Mouse (Mus musculus): Measurements from ENCODE around the gene Sowahc.

Gene Sowahc

GRCm38 (mm10) chr10:59266097-59266496, 44.3 kb downstream of the Sowahc start:
- Histone ChIP-seq H3K36me3 (ENCODE audit: control insufficient read depth, insufficient read depth, low read length, poor library complexity, severe bottlenecking) (no peaks in the 10 kb centered on the region), H3K27me3 (ENCODE audit: control insufficient read depth, insufficient read depth, low read length, poor library complexity, severe bottlenecking) (no peaks in the 10 kb centered on the region)
- no peak for DNase-seq (ENCODE audit: low read depth, low spot score)

- no peak for DNase-seq (ENCODE audit: low read depth, low spot score)
These were observed 45.5 kb downstream of the Sowahc start for GRCm38 (mm10) chr10:59267275-59267674.

GRCm38 (mm10) chr10:59268109-59268508, 46.4 kb downstream of the Sowahc start:
- no peak for DNase-seq (ENCODE audit: low read depth, low spot score)
- no peaks in the 10 kb centered on the region for H3K36me3 ChIP-seq (ENCODE audit: control insufficient read depth, insufficient read depth, low read length, poor library complexity, severe bottlenecking)
- no peaks in the 10 kb centered on the region for H3K27me3 ChIP-seq (ENCODE audit: control insufficient read depth, insufficient read depth, low read length, poor library complexity, severe bottlenecking)

More at GRCm38 (mm10) chr10:59267275-59267674, 45.5 kb downstream of the Sowahc start:
- no peaks in the 10 kb centered on the region for H3K27me3 ChIP-seq (ENCODE audit: control insufficient read depth, insufficient read depth, low read length, poor library complexity, severe bottlenecking)
- H3K36me3 ChIP-seq (ENCODE audit: control insufficient read depth, insufficient read depth, low read length, poor library complexity, severe bottlenecking): no peaks in the 10 kb centered on the region

- Histone ChIP-seq H3K36me3 (ENCODE audit: control insufficient read depth, insufficient read depth, low read length, poor library complexity, severe bottlenecking) (no peaks in the 10 kb centered on the region), H3K27me3 (ENCODE audit: control insufficient read depth, insufficient read depth, low read length, poor library complexity, severe bottlenecking) (no peaks in the 10 kb centered on the region)
- no peak for DNase-seq (ENCODE audit: low read depth, low spot score)
These were observed 47.0 kb downstream of the Sowahc start for GRCm38 (mm10) chr10:59268754-59269153.

- Histone ChIP-seq H3K27me3 (ENCODE audit: control insufficient read depth, insufficient read depth, low read length, poor library complexity, severe bottlenecking) (no peaks in the 10 kb centered on the region; the same call in 1 of the 2 replicates), H3K36me3 (ENCODE audit: control insufficient read depth, insufficient read depth, low read length, poor library complexity, severe bottlenecking) (no peaks in the 10 kb centered on the region)
- no peak for DNase-seq (ENCODE audit: low read depth, low spot score)
These were observed 54.0 kb downstream of the Sowahc start for GRCm38 (mm10) chr10:59275745-59276144.

All from splenic B cell, adult 2 months (primary cell).